Mouse (Mus musculus): ENCODE results near the gene Rap1gds1. TPM values are rescaled to one million over a fixed set of nuclear protein-coding genes. Genes with fewer than 3 reads are reported as not detected.

Gene Rap1gds1
- polyA plus RNA-seq, 1 experiment from 2014 or later: 22.5 TPM

GRCm38 (mm10) chr3:138991367-138991766 is 83.6 kb downstream of the Rap1gds1 start:
- TF ChIP-seq CTCF (IDR thresholded peaks at IDR 0.05; ENCODE audit: low read depth) (no peak), EP300 (optimal IDR thresholded peaks at IDR 0.05) (no peak)
- Histone ChIP-seq H3K36me3 (ENCODE audit: control insufficient read depth, insufficient read depth, low read length) (no peaks in the 10 kb centered on the region), H3K4me3 (ENCODE audit: low read depth, low read length) (no peak overlapping the region), H3K9me3 (ENCODE audit: control insufficient read depth, low read length) (no peaks in the 10 kb centered on the region), H3K4me1 (replicated peaks; ENCODE audit: control insufficient read depth, insufficient read depth) (no peaks in the 10 kb centered on the region), H3K4me2 (replicated peaks; ENCODE audit: low read depth) (no peak overlapping the region), H3K27me3 (ENCODE audit: control insufficient read depth, insufficient read depth, low read length) (no peaks in the 10 kb centered on the region), H3K9ac (ENCODE audit: low read length) (no peak overlapping the region), H3K27ac (replicated peaks) (no peak overlapping the region)
- ATAC-seq (ENCODE audit: low FRiP score, low TSS enrichment): no peak
- no peak for DNase-seq (ENCODE audit: low spot score)
- 66% methylated on average over 1 of the region's 1 CpGs for WGBS

- no peaks in the 10 kb centered on the region for H3K4me1 ChIP-seq (replicated peaks; ENCODE audit: control insufficient read depth, insufficient read depth)
- no peaks in the 10 kb centered on the region for H3K36me3 ChIP-seq (ENCODE audit: control insufficient read depth, insufficient read depth, low read length)
- H3K27me3 ChIP-seq (ENCODE audit: control insufficient read depth, insufficient read depth, low read length): no peaks in the 10 kb centered on the region
- DNase-seq (ENCODE audit: low spot score) (no peak), ATAC-seq (ENCODE audit: low FRiP score, low TSS enrichment) (no peak)
- 94% methylated on average over 7 of the region's 7 CpGs for WGBS
- H3K4me3 ChIP-seq (ENCODE audit: low read depth, low read length): no peak overlapping the region
- H3K27ac ChIP-seq (replicated peaks): no peak overlapping the region
- TF ChIP-seq CTCF (IDR thresholded peaks at IDR 0.05; ENCODE audit: low read depth): no peak
- TF ChIP-seq EP300 (optimal IDR thresholded peaks at IDR 0.05): no peak
- no peak overlapping the region for H3K9ac ChIP-seq (ENCODE audit: low read length)
- no peak overlapping the region for H3K4me2 ChIP-seq (replicated peaks; ENCODE audit: low read depth)
- H3K9me3 ChIP-seq (ENCODE audit: control insufficient read depth, low read length): no peaks in the 10 kb centered on the region
Observed at GRCm38 (mm10) chr3:138989141-138989540, 85.9 kb downstream of the Rap1gds1 start.

GRCm38 (mm10) chr3:138988004-138988403 is 87.0 kb downstream of the Rap1gds1 start:
- Histone ChIP-seq H3K9me3 (ENCODE audit: control insufficient read depth, low read length) (no peaks in the 10 kb centered on the region), H3K36me3 (ENCODE audit: control insufficient read depth, insufficient read depth, low read length) (no peaks in the 10 kb centered on the region), H3K4me1 (replicated peaks; ENCODE audit: control insufficient read depth, insufficient read depth) (no peaks in the 10 kb centered on the region), H3K27ac (replicated peaks) (no peak overlapping the region), H3K9ac (ENCODE audit: low read length) (no peak overlapping the region), H3K4me3 (ENCODE audit: low read depth, low read length) (no peak overlapping the region), H3K4me2 (replicated peaks; ENCODE audit: low read depth) (no peak overlapping the region), H3K27me3 (ENCODE audit: control insufficient read depth, insufficient read depth, low read length) (no peaks in the 10 kb centered on the region)
- TF ChIP-seq CTCF (IDR thresholded peaks at IDR 0.05; ENCODE audit: low read depth): no peak
- no peak for TF ChIP-seq EP300 (optimal IDR thresholded peaks at IDR 0.05)
- ATAC-seq (ENCODE audit: low FRiP score, low TSS enrichment) (no peak), DNase-seq (ENCODE audit: low spot score) (no peak)
- WGBS: 83% methylated on average over 5 of the region's 5 CpGs

DNA sequence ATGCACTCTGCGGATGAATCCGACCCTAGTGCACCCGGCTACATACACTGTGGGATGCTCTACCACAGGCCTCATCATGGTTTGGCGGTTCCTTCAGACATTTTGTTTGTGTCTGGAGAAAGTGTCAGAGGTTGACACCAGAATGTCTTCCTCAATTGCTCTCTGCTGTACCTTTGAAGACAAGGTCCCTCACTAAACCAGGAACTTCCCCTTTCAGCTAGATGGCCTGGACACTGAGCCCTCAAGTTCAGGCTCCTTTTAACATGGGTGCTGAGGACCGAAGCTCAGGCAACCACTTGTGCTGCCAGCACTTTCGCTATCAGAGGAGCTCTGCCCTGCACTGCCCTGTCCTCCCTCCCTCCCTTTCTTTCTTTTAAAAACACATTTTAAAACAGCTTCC is 92.8 kb downstream of the Rap1gds1 start:
- no peak for DNase-seq (ENCODE audit: low spot score)
- no peak for ATAC-seq (ENCODE audit: low FRiP score, low TSS enrichment)
- Histone ChIP-seq H3K27ac (replicated peaks) (no peak overlapping the region), H3K9ac (ENCODE audit: low read length) (no peak overlapping the region), H3K9me3 (ENCODE audit: control insufficient read depth, low read length) (no peaks in the 10 kb centered on the region), H3K4me1 (replicated peaks; ENCODE audit: control insufficient read depth, insufficient read depth) (no peaks in the 10 kb centered on the region), H3K36me3 (ENCODE audit: control insufficient read depth, insufficient read depth, low read length) (no peaks in the 10 kb centered on the region), H3K4me3 (ENCODE audit: low read depth, low read length) (no peak overlapping the region), H3K4me2 (replicated peaks; ENCODE audit: low read depth) (no peak overlapping the region), H3K27me3 (ENCODE audit: control insufficient read depth, insufficient read depth, low read length) (no peaks in the 10 kb centered on the region)
- 94% methylated on average over 6 of the region's 6 CpGs for WGBS
- TF ChIP-seq EP300 (optimal IDR thresholded peaks at IDR 0.05) (no peak), CTCF (IDR thresholded peaks at IDR 0.05; ENCODE audit: low read depth) (no peak)

DNA sequence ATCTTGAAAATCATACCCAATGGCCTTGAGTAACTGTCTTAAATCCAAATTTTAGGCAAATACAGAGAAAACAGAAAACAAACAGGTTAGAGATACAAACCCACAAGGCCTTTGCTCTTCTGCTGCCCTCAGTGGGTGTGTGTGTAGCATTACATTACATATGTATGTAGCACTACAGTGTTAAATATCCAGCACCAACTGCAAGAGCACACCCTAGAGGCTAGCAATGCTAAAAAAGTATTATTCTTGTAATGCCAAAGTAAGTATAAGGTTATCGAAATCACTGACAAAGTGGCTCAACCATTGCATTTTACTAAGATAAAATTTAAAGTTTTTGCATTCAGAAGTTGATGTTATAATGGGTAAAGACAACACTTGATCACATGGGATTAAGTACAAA is 97.6 kb downstream of the Rap1gds1 start:
- Histone ChIP-seq H3K27ac (replicated peaks) (no peak overlapping the region), H3K9ac (ENCODE audit: low read length) (no peak overlapping the region), H3K9me3 (ENCODE audit: control insufficient read depth, low read length) (no peaks in the 10 kb centered on the region), H3K4me2 (replicated peaks; ENCODE audit: low read depth) (no peak overlapping the region), H3K27me3 (ENCODE audit: control insufficient read depth, insufficient read depth, low read length) (no peaks in the 10 kb centered on the region), H3K4me3 (ENCODE audit: low read depth, low read length) (no peak overlapping the region), H3K36me3 (ENCODE audit: control insufficient read depth, insufficient read depth, low read length) (no peaks in the 10 kb centered on the region), H3K4me1 (replicated peaks; ENCODE audit: control insufficient read depth, insufficient read depth) (no peaks in the 10 kb centered on the region)
- WGBS: 94% methylated on average over 1 of the region's 1 CpGs
- ATAC-seq (ENCODE audit: low FRiP score, low TSS enrichment) (no peak), DNase-seq (ENCODE audit: low spot score) (no peak)
- TF ChIP-seq EP300 (optimal IDR thresholded peaks at IDR 0.05): no peak
- TF ChIP-seq CTCF (IDR thresholded peaks at IDR 0.05; ENCODE audit: low read depth): peak; percentile 27; the same call in 1 of the 2 replicates

GRCm38 (mm10) chr3:138967627-138968026 is 107.4 kb downstream of the Rap1gds1 start:
- Histone ChIP-seq H3K36me3 (ENCODE audit: control insufficient read depth, insufficient read depth, low read length) (peaks cover 2% of the 10 kb centered on the region; the same call in 1 of the 2 replicates), H3K27ac (replicated peaks) (no peak overlapping the region), H3K9me3 (ENCODE audit: control insufficient read depth, low read length) (no peaks in the 10 kb centered on the region), H3K27me3 (ENCODE audit: control insufficient read depth, insufficient read depth, low read length) (no peaks in the 10 kb centered on the region), H3K9ac (ENCODE audit: low read length) (no peak overlapping the region), H3K4me3 (ENCODE audit: low read depth, low read length) (no peak overlapping the region), H3K4me2 (replicated peaks; ENCODE audit: low read depth) (no peak overlapping the region), H3K4me1 (replicated peaks; ENCODE audit: control insufficient read depth, insufficient read depth) (no peaks in the 10 kb centered on the region)
- TF ChIP-seq CTCF (IDR thresholded peaks at IDR 0.05; ENCODE audit: low read depth): no peak
- TF ChIP-seq EP300 (optimal IDR thresholded peaks at IDR 0.05): no peak
- no peak for ATAC-seq (ENCODE audit: low FRiP score, low TSS enrichment)
- WGBS: 93% methylated on average over 9 of the region's 9 CpGs
- DNase-seq (ENCODE audit: low spot score): no peak

Data from stomach, postnatal 0 days (tissue).